Mouse (Mus musculus) small intestine, adult 2 months (tissue): Measurements from ENCODE around the gene Mrln.

Experiments used
- CTCF ChIP-seq: fragments of 200-500 bp; IDR thresholded peaks from 2 replicates; pipeline ENCODE4 v1.5.1; 2012; ENCODE audit warnings: low read depth, mild to moderate bottlenecking, control low read depth, inconsistent platforms, low read length, moderate library complexity, mixed read lengths; ENCODE audit not compliant: insufficient replicate concordance, insufficient read length; ENCODE audit errors: extremely low read depth
- POLR2A ChIP-seq: fragments of 200-500 bp; IDR thresholded peaks from 2 replicates; pipeline ENCODE4 v1.6.1; 2012; ENCODE audit warnings: low read depth, mild to moderate bottlenecking, control low read depth, inconsistent platforms, low read length, moderate library complexity

GRCm38 (mm10) chr10:70198951-70199463, 5.5 kb upstream of the Mrln start:
- TF ChIP-seq CTCF (no peak), POLR2A (no peak)
